Mouse (Mus musculus) liver, embryonic 16.5 days (tissue): Measurements from ENCODE around the gene Zdhhc7. TPM values are rescaled to one million over a fixed set of nuclear protein-coding genes. Genes with fewer than 3 reads are reported as not detected.

Experiments
- ATAC-seq: fragments of 200-750 bp; cut with Nextera tagmentation; 2 replicates; pipeline ENCODE4 v1.8.0; 2017; ENCODE audit warnings: low read depth, mild to moderate bottlenecking, moderate number of reproducible peaks, moderate library complexity
- H3K27ac ChIP-seq: fragments of 300-500 bp; sonication (generic); 2 replicates; pipeline ENCODE4 v1.5.1; 2014; ENCODE audit warnings: mild to moderate bottlenecking, low read length
- H3K27me3 ChIP-seq: fragments of 300-500 bp; sonication (generic); 2 replicates; pipeline ENCODE4 v1.6.1; 2014; ENCODE audit warnings: low read depth, low read length, mixed read lengths; ENCODE audit not compliant: control insufficient read depth, insufficient read depth
- H3K36me3 ChIP-seq: fragments of 300-500 bp; sonication (generic); 2 replicates; pipeline ENCODE4 v1.6.1; 2014; ENCODE audit warnings: mild to moderate bottlenecking; ENCODE audit not compliant: control insufficient read depth, insufficient read depth
- H3K4me1 ChIP-seq: fragments of 300-500 bp; sonication (generic); 2 replicates; pipeline ENCODE4 v1.6.1; 2014; ENCODE audit warnings: low read depth, low read length, mixed read lengths; ENCODE audit not compliant: control insufficient read depth
- H3K4me2 ChIP-seq: fragments of 300-500 bp; sonication (generic); 2 replicates; pipeline ENCODE4 v1.6.1; 2014; ENCODE audit warnings: low read depth, low read length, mixed read lengths
- H3K4me3 ChIP-seq: fragments of 300-500 bp; sonication (generic); 2 replicates; pipeline ENCODE4 v1.5.1; 2014; ENCODE audit warnings: low read depth, mild to moderate bottlenecking, low read length
- H3K9ac ChIP-seq: fragments of 300-500 bp; sonication (generic); 2 replicates; pipeline ENCODE4 v1.6.1; 2014; ENCODE audit warnings: low read depth, low read length
- H3K9me3 ChIP-seq: fragments of 300-500 bp; sonication (generic); replicated peaks from 2 replicates; pipeline ENCODE4 v1.6.1; 2016; ENCODE audit warnings: low read length; ENCODE audit not compliant: control insufficient read depth
- WGBS: fragments of 180-500 bp; shearing (Covaris S2); extraction: QIAGEN DNeasy Blood & Tissue Kit; methylation state at CpG from one replicate; pipeline ENCODE4 v1.1.7; 2014; ENCODE audit not compliant: insufficient replicate concordance; 5-methylcytosine and 5-hydroxymethylcytosine counted together
- polyA plus RNA-seq: library from polyadenylated mRNA; unstranded; fragments of >200 nt; fragmentation: Nextera tagmentation; extraction: Ambion mirVana; gene quantifications from 2 replicates; pipeline ENCODE4 v1.2.1, GENCODE M21; 2015

Gene Zdhhc7
- polyA plus RNA-seq: 12.9 TPM in 2 replicates

DNA sequence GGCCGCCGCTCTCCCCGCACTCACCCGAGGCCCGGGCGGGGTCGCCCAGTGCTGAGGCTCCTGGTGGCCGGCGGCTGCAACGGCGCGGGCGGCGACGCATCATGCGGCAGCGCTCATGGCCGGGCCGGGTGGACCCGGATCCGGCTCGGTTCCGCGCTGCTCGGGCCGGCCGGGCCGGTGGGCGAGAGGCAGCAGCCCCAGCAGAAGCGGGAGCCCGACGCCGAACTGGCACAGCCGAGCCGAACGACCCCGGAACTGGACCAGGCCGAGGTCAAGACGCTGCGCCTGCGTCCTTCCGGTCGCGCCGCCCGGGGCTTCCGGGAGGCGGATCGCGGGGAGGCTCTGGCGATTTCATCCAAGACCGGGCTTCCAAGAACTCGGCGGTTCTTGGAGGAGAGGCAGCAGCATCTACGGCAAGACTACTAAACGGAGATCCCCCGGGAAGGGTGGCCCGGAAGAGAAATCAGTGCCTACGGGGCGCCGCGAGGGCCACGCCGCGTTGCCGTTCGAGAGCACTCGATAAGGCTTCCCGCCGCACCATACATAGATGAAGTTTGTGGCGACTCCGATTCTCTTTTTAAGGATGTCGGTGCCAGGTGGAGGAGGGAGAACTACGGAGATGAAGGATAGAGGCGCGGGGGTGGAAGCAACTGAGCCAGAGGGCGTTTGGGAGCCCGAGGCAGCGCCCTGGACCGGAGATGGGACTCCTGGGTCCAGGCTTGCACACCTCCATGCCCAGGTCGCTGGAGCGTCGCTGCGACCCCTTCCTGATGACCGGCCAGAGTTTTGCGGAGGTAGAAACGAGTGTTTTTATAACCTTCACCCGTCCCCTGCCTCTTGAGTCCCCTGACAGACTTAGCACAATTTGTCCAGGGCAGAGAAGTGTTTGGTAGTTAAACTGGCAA lies at the start of gene Zdhhc7:
Gene Zdhhc7, minus strand, starts transcription at position 415 of the 905 bp plus-strand sequence.
- H3K4me2 ChIP-seq: peak within 1 kb of the TSS; percentile 87
- H3K36me3 ChIP-seq: no peaks in the 10 kb centered on the region
- under 1% methylated on average over 87 of the region's 88 CpGs for WGBS
- peaks cover 24% of the 10 kb centered on the region for H3K4me1 ChIP-seq
- peak within 1 kb of the TSS; percentile 88 for H3K4me3 ChIP-seq
- no peaks in the 10 kb centered on the region for H3K9me3 ChIP-seq
- H3K27ac ChIP-seq: peak within 1 kb of the TSS; percentile 81
- H3K27me3 ChIP-seq: no peaks in the 10 kb centered on the region
- H3K9ac ChIP-seq: peak within 1 kb of the TSS; percentile 81
- ATAC-seq: peak; percentile 72

DNA sequence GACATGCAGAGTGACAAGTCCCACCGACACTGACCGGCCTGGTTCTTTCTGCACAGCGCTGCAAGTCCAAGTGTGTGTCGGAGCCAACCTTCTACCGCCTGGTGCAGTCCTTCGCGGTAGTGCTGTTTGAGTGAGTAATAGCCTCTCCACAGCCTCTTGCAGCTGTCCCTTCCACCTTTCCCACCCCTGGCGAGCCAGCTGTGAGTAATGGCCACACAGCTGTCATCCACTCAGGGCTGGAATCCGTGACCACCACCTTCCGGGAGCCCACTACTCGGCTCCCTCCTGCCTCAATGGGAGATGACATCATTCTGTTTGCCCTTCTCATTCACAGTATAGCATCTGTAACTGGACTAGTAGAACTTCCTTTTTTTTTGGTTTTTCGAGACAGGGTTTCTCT lies 48.7 kb upstream of the Zdhhc7 start:
- no peaks in the 10 kb centered on the region for H3K9me3 ChIP-seq
- WGBS: 33% methylated on average over 12 of the region's 12 CpGs
- no peaks in the 10 kb centered on the region for H3K27me3 ChIP-seq
- no peak overlapping the region for H3K27ac ChIP-seq
- no peaks in the 10 kb centered on the region for H3K36me3 ChIP-seq
- no peaks in the 10 kb centered on the region for H3K4me1 ChIP-seq
- no peak overlapping the region for H3K9ac ChIP-seq
- ATAC-seq: no peak
- no peak overlapping the region for H3K4me2 ChIP-seq
- no peak overlapping the region for H3K4me3 ChIP-seq

DNA sequence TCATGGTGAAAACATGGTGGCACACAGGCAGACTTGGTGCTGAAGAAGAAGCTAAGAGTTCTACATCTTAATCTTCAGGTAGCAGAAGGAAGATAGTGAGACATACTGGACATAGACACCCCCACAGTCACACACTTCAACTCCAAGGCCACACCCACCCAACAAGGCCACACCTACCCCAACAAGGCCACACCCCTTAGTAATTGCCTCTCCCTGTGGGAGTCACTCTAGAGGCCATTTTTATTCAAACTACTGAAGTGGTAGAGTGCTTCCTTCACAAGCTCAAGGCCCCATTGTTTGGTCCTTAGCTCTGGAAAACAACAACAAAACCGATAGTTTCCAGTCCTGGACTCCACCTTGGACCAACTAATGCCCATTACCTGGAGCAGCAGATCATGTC lies 44.8 kb upstream of the Zdhhc7 start:
- Histone ChIP-seq H3K4me3 (no peak overlapping the region), H3K9ac (no peak overlapping the region), H3K27ac (no peak overlapping the region), H3K27me3 (no peaks in the 10 kb centered on the region), H3K9me3 (no peaks in the 10 kb centered on the region), H3K4me1 (no peaks in the 10 kb centered on the region), H3K4me2 (no peak overlapping the region), H3K36me3 (no peaks in the 10 kb centered on the region)
- 57% methylated on average over 1 of the region's 1 CpGs for WGBS
- no peak for ATAC-seq

DNA sequence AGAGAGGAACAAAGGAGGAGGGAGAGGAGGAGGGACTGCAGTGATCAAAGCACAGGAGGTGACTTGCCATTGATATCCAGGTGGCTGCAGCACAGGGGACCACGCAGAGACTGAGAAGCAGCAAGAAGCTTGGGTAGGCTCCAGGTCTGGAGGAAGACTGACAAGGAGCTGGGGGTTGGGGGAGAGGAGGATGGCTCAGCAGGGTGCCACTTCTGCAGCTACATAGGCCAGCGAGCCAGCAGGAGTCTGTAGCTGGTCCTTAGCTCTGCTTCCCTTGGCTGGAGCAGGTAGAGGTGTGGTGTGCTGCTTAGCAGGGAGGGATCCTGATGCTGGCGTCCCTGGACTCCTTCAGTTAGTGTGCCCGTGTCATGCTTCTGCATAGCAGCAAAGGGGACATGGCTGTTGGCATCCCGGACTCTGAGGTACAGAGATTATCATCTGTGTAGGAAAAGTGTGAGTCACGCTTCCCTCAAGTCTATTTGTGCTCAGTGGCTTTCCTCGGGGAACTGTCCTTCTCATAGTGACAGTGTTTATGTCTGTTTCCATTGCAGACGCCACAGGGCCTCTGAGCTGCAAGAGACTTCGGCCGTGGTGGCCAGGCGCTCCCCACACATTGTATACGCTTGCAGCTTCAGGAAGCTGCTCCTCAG lies 43.5 kb upstream of the Zdhhc7 start:
- H3K4me2 ChIP-seq: no peak overlapping the region
- H3K4me3 ChIP-seq: no peak overlapping the region
- H3K27me3 ChIP-seq: no peaks in the 10 kb centered on the region
- no peaks in the 10 kb centered on the region for H3K36me3 ChIP-seq
- H3K9me3 ChIP-seq: no peaks in the 10 kb centered on the region
- no peak overlapping the region for H3K27ac ChIP-seq
- no peak for ATAC-seq
- no peak overlapping the region for H3K9ac ChIP-seq
- WGBS: 31% methylated on average over 12 of the region's 12 CpGs
- no peaks in the 10 kb centered on the region for H3K4me1 ChIP-seq

DNA sequence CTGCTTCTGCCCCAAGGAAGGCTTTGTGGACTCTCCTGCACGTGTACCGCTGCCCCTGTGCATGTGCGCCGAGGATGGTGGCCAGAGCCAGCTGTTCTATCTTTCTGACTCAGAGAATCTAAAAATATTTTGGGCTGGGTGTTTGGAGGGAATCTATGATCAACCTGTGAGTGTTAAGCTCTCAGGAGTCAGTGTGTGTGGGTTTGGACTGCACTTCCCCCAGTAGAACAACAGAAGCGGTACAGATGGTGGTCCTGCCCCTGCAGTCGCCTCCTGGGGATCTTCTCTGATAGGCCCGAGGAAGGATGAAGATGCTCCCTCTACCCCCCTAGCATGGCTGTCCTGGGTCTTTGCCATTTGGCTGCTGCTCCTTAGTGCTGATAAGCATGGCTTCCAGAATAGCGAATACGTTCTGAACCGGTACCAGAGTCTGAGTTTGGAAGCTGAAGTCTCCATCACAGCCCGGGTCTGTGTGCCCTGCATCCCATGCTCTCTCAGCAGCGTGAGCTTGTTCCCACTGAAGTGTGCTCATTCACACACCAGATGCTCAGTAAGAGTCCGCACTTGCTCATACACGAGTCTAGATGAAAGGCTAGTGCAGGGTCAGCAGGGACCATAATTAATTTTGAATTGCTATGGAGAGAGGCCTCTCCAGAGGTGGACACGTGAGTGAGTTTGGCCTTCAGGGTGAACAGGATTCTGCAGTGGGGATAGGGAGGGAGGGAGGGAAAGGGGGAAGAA lies 42.8 kb upstream of the Zdhhc7 start:
- no peak overlapping the region for H3K9ac ChIP-seq
- no peaks in the 10 kb centered on the region for H3K4me1 ChIP-seq
- no peaks in the 10 kb centered on the region for H3K9me3 ChIP-seq
- no peak for ATAC-seq
- H3K36me3 ChIP-seq: no peaks in the 10 kb centered on the region
- H3K4me3 ChIP-seq: no peak overlapping the region
- H3K27me3 ChIP-seq: no peaks in the 10 kb centered on the region
- 58% methylated on average over 15 of the region's 15 CpGs for WGBS
- H3K4me2 ChIP-seq: no peak overlapping the region
- H3K27ac ChIP-seq: no peak overlapping the region

DNA sequence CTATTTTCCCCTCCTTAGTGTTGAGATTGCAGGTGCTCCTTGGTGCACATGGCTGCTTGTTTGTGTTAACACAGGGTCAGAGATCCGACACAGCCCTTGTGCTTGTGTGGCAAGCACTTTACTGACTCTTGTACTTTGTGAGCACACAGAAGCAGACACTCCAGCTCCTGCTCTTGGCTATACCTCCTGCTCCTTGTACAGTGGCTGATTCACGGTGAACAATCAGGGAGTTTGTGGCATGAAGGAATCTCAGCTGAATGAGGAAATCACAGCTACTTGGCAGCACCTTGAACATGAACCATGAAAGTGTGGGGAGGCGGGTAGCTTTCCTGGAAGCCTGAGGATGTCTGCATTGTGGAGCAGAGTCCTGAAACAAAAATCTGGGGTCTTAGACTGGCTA lies 39.5 kb upstream of the Zdhhc7 start:
- Histone ChIP-seq H3K9me3 (no peaks in the 10 kb centered on the region), H3K9ac (no peak overlapping the region), H3K27me3 (no peaks in the 10 kb centered on the region), H3K4me3 (no peak overlapping the region), H3K4me2 (no peak overlapping the region), H3K4me1 (no peaks in the 10 kb centered on the region), H3K27ac (no peak overlapping the region), H3K36me3 (no peaks in the 10 kb centered on the region)
- no peak for ATAC-seq
- WGBS: 55% methylated on average over 3 of the region's 3 CpGs

DNA sequence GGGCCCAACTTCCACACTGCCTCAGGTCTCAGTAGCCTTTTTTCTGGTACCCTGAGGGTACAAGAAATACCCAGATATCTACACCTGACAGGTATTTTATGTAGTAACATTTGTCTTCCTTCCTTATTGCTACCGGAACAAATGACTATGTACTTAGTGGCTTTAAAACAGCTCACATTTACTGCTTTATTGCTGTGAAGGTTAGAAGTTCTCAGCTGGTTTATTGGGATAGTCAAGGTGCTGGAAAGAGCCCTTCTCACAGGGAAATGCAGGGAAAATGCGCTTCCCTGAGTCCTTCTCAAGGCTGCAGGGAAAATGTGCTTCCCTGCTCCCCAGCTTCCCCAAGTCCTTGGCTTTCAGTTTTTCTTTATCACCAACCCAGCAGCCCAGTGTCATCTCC lies 37.7 kb upstream of the Zdhhc7 start:
- WGBS: 66% methylated on average over 2 of the region's 2 CpGs
- Histone ChIP-seq H3K4me1 (no peaks in the 10 kb centered on the region), H3K9me3 (no peaks in the 10 kb centered on the region), H3K27ac (no peak overlapping the region), H3K36me3 (no peaks in the 10 kb centered on the region), H3K27me3 (no peaks in the 10 kb centered on the region), H3K4me3 (no peak overlapping the region), H3K4me2 (no peak overlapping the region), H3K9ac (no peak overlapping the region)
- ATAC-seq: no peak

DNA sequence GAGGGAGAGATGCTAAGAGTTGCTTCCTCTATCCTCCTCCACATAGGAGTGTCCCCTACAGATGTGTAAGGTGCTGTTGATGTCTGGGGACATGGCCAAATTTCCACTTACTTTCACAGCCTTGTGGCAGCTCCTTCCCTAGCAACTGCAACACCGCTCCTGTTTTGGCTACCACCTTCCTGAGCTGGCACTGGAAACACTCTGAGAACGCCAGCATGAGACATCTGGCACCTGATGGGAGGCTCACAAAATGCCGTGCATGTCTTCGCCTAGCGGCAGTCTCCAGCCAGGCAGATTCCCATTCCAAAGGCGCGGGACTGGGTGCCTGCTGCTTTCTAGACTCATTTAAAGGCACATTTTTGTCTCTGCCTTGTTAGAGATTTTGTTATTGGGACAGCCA lies 35.3 kb upstream of the Zdhhc7 start:
- Histone ChIP-seq H3K9ac (no peak overlapping the region), H3K4me3 (no peak overlapping the region), H3K36me3 (no peaks in the 10 kb centered on the region), H3K4me1 (no peaks in the 10 kb centered on the region), H3K4me2 (no peak overlapping the region), H3K27ac (no peak overlapping the region), H3K27me3 (no peaks in the 10 kb centered on the region), H3K9me3 (no peaks in the 10 kb centered on the region)
- ATAC-seq: no peak
- 67% methylated on average over 7 of the region's 7 CpGs for WGBS
